Mouse (Mus musculus) gastrocnemius, adult 2 months (tissue): Measurements from ENCODE around the gene Gpr68. TPM values are rescaled to one million over a fixed set of nuclear protein-coding genes. Genes with fewer than 3 reads are reported as not detected.

Experiments
- DNase-seq: peaks from one replicate; pipeline ENCODE4 v3.0.0; 2022
- H3K27ac ChIP-seq: fragments of 200-600 bp; 2 replicates; pipeline ENCODE4 v1.8.1; 2022; ENCODE audit warnings: mild to moderate bottlenecking
- H3K4me3 ChIP-seq: fragments of 200-600 bp; 2 replicates; pipeline ENCODE4 v1.8.1; 2022; ENCODE audit warnings: mild to moderate bottlenecking, moderate library complexity
- CTCF ChIP-seq: fragments of 200-600 bp; IDR thresholded peaks from 2 replicates; pipeline ENCODE4 v1.8.1; 2022; ENCODE audit warnings: antibody characterized with exemption, mild to moderate bottlenecking, moderate library complexity
- intact Hi-C: fragments of 180-260 bp; cut with DNase I; formaldehyde crosslinking; loops from one replicate; pipeline ENCODE4 v1.15.1; 2025
- total RNA-seq, 2 experiments: library from RNA; stranded (reverse); gene quantifications; 2 replicates each; pipeline ENCODE4 v1.2.3; 2021

Gpr68 gene
- total RNA-seq, 2 experiments from 2014 or later: 0.14 TPM; not detected in 1

DNA sequence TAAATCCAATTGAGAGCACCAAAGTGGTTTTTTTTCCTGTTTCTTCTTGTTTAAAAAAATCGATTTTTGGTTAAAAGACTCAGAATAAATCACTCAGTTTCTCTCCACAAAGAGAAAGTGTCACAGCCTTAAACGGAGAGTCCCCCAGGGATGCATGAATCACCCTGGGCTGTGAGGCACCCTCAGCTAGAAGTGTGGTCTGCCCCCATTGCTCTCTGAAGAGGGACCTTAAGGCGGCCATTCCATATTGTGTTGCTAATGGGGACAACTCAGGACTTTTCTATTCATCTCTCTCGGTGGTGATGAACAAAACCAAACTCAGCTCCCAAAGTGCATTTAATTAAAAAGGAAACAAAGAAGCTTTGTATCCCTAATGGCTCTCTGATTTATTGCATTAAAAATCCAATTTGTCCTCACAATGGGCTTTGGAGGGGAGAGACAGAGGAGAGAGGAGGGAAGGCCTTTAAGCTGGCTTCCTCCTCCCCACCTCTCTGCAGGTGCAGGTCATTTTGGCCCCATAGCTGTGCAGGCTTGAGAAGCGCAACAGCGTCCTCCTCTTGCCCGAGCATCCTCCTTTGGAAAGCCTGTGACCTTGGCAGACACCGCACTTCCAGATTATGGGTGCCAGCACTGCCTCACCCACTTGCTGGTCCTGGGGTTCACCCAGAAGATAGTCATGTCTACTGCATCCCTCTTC, 76.2 kb downstream of the Gpr68 start:
- intact Hi-C loops: no loop called here
- DNase-seq: no peak
- no peak for TF ChIP-seq CTCF
- H3K4me3 ChIP-seq: no peak overlapping the region
- H3K27ac ChIP-seq: no peak overlapping the region

DNA sequence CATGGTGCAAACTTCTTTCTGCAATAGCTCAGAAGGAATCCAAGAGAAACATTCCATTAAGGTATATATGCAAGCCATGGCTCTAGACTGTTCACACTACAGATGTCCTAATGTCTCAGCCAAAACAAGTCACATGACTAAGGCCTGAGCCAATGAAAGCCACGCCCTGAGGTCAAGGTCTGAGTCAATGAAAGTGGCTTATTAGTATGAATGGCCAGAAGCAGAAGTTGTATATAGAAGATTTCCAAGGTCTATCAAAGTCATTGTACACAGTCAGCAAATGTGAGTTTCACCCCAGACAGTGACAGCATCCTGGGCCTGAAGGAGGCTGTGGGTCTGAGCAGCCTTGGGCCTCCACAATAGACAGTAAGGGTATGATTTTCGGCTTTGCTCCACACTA, 77.0 kb downstream of the Gpr68 start:
- Histone ChIP-seq H3K4me3 (no peak overlapping the region), H3K27ac (no peak overlapping the region)
- TF ChIP-seq CTCF: no peak
- DNase-seq: no peak
- intact Hi-C loops: no loop called here

Other genes starting within 250 kb of the Gpr68 start
- 10 to 100 TPM; 11.1 to 11.8 TPM for gene Rps6ka5, start 181.2 kb downstream of the Gpr68 start, total RNA-seq
- 10 to 100 TPM; 19.1 to 21.6 TPM for gene Dglucy, start 129.1 kb downstream of the Gpr68 start, total RNA-seq
- gene Ccdc88c, start 120.9 kb upstream of the Gpr68 start, total RNA-seq: 10 to 100 TPM; 28.4 to 34.7 TPM
- 10 to 100 TPM; 19.9 to 20.6 TPM for gene Ppp4r3a, start 175.5 kb upstream of the Gpr68 start, total RNA-seq